Mouse (Mus musculus) monocyte, adult 5-6 weeks (primary cell): ENCODE measurements around the gene Plekha3. TPM values are rescaled to one million over a fixed set of nuclear protein-coding genes. Genes with fewer than 3 reads are reported as not detected.

Experiments
- total RNA-seq: library from RNA; stranded (forward); fragments of 200-1000, 200-491, 200-594 nt; gene quantifications from 3 replicates; pipeline ENCODE4 v1.2.3, GENCODE M21; 2017

Plekha3 gene
- total RNA-seq, 1 experiment from 2014 or later = 22.6 TPM

Other genes with a start within 250 kb of the Plekha3 start
- gene Prkra, start 27.3 kb upstream of the Plekha3 start, total RNA-seq = 7.7 to 16.5 TPM (median 9.2 TPM) in 3 replicates
- gene Pjvk, start 26.8 kb upstream of the Plekha3 start, total RNA-seq = not detected in 3 replicates
- gene Fkbp7, start 2.2 kb upstream of the Plekha3 start, total RNA-seq = 10.6 to 24.4 TPM (median 19.6 TPM) in 3 replicates